Mouse (Mus musculus) ES-Bruce4 (cell line): Measurements from ENCODE around the gene Hbp1. TPM values are rescaled to one million over a fixed set of nuclear protein-coding genes. Genes with fewer than 3 reads are reported as not detected.

Experiments used
- H3K27ac ChIP-seq: 2 replicates; pipeline ENCODE4 v1.5.1; 2012; ENCODE audit warnings: low read length, inconsistent platforms; ENCODE audit not compliant: insufficient read depth
- H3K27me3 ChIP-seq: 2 replicates; pipeline ENCODE4 v1.6.1; 2012; ENCODE audit warnings: mild to moderate bottlenecking, low read length, inconsistent platforms; ENCODE audit not compliant: control insufficient read depth, poor library complexity, insufficient read depth, severe bottlenecking
- H3K36me3 ChIP-seq: 2 replicates; pipeline ENCODE4 v1.6.1; 2012; ENCODE audit warnings: inconsistent platforms, mild to moderate bottlenecking, low read length, moderate library complexity; ENCODE audit not compliant: control insufficient read depth, poor library complexity, insufficient read depth, severe bottlenecking
- H3K4me1 ChIP-seq: one replicate; pipeline ENCODE4 v1.8.1; 2011; ENCODE audit warnings: low read length; ENCODE audit not compliant: control insufficient read depth, insufficient read depth
- H3K4me3 ChIP-seq: 2 replicates; pipeline ENCODE4 v1.5.1; 2011; ENCODE audit warnings: low read depth, mild to moderate bottlenecking, low read length
- H3K9ac ChIP-seq: 2 replicates; pipeline ENCODE4 v1.6.1; 2012; ENCODE audit warnings: low read depth, mild to moderate bottlenecking, inconsistent platforms; ENCODE audit not compliant: poor library complexity, severe bottlenecking
- H3K9me3 ChIP-seq: replicated peaks from 2 replicates; pipeline ENCODE4 v1.6.1; 2012; ENCODE audit warnings: mild to moderate bottlenecking, low read length, inconsistent platforms; ENCODE audit not compliant: control insufficient read depth, poor library complexity, insufficient read depth, severe bottlenecking
- CTCF ChIP-seq: IDR thresholded peaks from one replicate; pipeline ENCODE4 v1.8.1; 2011; ENCODE audit warnings: low read depth, low read length
- EP300 ChIP-seq: IDR thresholded peaks from 2 replicates; pipeline ENCODE4 v1.6.1; 2011; ENCODE audit warnings: low read depth, low read length; ENCODE audit not compliant: insufficient read depth
- POLR2A ChIP-seq: IDR thresholded peaks from one replicate; pipeline ENCODE4 v1.8.1; 2011; ENCODE audit warnings: low read length; ENCODE audit not compliant: insufficient read depth
- polyA plus RNA-seq: library from polyadenylated mRNA; stranded (reverse); fragments of >200 nt; gene quantifications from 2 replicates; pipeline ENCODE4 v1.2.4, GENCODE M21; 2011; ENCODE audit warnings: low read depth; ENCODE audit not compliant: missing spikeins, insufficient read depth, insufficient read length

Hbp1 gene
- polyA plus RNA-seq, 1 experiment, result 96.5 TPM

- Histone ChIP-seq H3K9me3 (no peaks in the 10 kb centered on the region; the same call in 1 of the 2 replicates), H3K27me3 (no peaks in the 10 kb centered on the region), H3K27ac (no peak overlapping the region), H3K4me1 (no peaks in the 10 kb centered on the region), H3K36me3 (peaks cover 3% of the 10 kb centered on the region; the same call in 1 of the 2 replicates), H3K9ac (no peak overlapping the region), H3K4me3 (no peak overlapping the region)
- no peak for TF ChIP-seq CTCF
- TF ChIP-seq POLR2A, result no peak
- no peak for TF ChIP-seq EP300
Measured at GRCm38 (mm10) chr12:31885084-31885483, 65.3 kb downstream of the Hbp1 start.

- Histone ChIP-seq H3K27ac (no peak overlapping the region), H3K27me3 (no peaks in the 10 kb centered on the region), H3K9ac (no peak overlapping the region), H3K4me3 (no peak overlapping the region), H3K36me3 (peaks cover 3% of the 10 kb centered on the region; the same call in 1 of the 2 replicates), H3K9me3 (no peaks in the 10 kb centered on the region; the same call in 1 of the 2 replicates), H3K4me1 (no peaks in the 10 kb centered on the region)
- TF ChIP-seq POLR2A (no peak), EP300 (no peak), CTCF (no peak)
Measured at GRCm38 (mm10) chr12:31884365-31884764, 66.0 kb downstream of the Hbp1 start.

GRCm38 (mm10) chr12:31882736-31883135, 67.6 kb downstream of the Hbp1 start:
- H3K9ac ChIP-seq, result no peak overlapping the region
- H3K36me3 ChIP-seq, result peaks cover 3% of the 10 kb centered on the region; the same call in 1 of the 2 replicates
- H3K27me3 ChIP-seq, result no peaks in the 10 kb centered on the region
- no peak overlapping the region for H3K4me3 ChIP-seq
- no peak overlapping the region for H3K27ac ChIP-seq
- TF ChIP-seq EP300, result no peak
- no peak for TF ChIP-seq CTCF
- no peak for TF ChIP-seq POLR2A
- no peaks in the 10 kb centered on the region; the same call in 1 of the 2 replicates for H3K9me3 ChIP-seq
- no peaks in the 10 kb centered on the region for H3K4me1 ChIP-seq

- TF ChIP-seq EP300 (no peak), CTCF (no peak), POLR2A (no peak)
- Histone ChIP-seq H3K27ac (no peak overlapping the region), H3K36me3 (no peaks in the 10 kb centered on the region), H3K9ac (no peak overlapping the region), H3K4me1 (no peaks in the 10 kb centered on the region), H3K9me3 (no peaks in the 10 kb centered on the region), H3K4me3 (no peak overlapping the region), H3K27me3 (no peaks in the 10 kb centered on the region)
Measured at GRCm38 (mm10) chr12:31876775-31877174, 73.6 kb downstream of the Hbp1 start.

Other genes starting within 250 kb of the Hbp1 start
- gene Gpr22, start 236.6 kb downstream of the Hbp1 start, polyA plus RNA-seq, result not detected in 2 replicates
- 8.9 and 9.0 TPM in 2 replicates for gene Prkar2b, start 110.8 kb upstream of the Hbp1 start, polyA plus RNA-seq